Mouse (Mus musculus): ENCODE measurements at regions not wholly inside any gene's neighbourhood (a gene's known extent, or its start where the extent isn't known, plus 50 kb on each side); places are given as distances from the start of the nearest gene placed in this dataset.

DNA sequence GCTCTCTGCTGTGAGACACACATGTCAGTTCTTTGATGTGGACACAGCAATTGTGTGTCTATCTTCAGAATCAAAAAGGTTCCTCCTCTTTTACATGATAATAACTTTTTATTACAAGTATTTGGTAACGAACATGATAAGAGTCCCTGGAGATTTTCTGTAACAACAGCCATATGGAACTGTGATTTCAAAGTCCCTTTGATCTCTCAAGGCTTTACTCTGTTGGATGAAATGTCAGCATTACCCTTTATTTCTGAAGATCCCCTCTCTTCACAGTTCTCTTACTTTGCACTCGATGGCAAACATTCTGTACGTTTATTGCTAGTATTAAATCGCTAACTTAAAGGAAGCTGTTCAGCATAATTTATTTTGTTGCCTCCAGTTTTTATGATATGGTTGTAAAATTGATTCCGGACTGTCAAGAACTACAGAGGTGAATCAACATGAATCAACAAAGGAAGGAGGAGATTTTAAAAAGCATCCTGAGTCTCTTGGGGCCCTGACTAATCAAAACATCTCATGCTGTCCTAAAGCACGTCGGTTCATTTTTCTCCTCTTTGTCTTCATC lies 162.0 kb downstream of the Abcc12 start:
- TF ChIP-seq POLR2A (IDR thresholded peaks at IDR 0.05; ENCODE audit: borderline replicate concordance, insufficient read depth, low read length) (no peak), CTCF (IDR thresholded peaks at IDR 0.05; ENCODE audit: borderline replicate concordance, insufficient read depth, low read depth, low read length) (no peak)

Data from cerebellum, adult 2 months (tissue).